Mouse (Mus musculus): Measurements from ENCODE around the gene Anapc2. TPM values are rescaled to one million over a fixed set of nuclear protein-coding genes. Genes with fewer than 3 reads are reported as not detected.
A peak's percentile ranks its signal among the peaks of the same experiment; 100 is the strongest.

Anapc2 gene
- polyA plus RNA-seq, 1 experiment from 2014 or later: 147 TPM

- Histone ChIP-seq H3K4me1 (replicated peaks) (peaks cover 20% of the 10 kb centered on the region), H3K4me3 (replicated peaks) (peak within 1 kb of the TSS; percentile 55), H3K36me3 (no peaks in the 10 kb centered on the region), H3K9me3 (no peaks in the 10 kb centered on the region), H3K9ac (replicated peaks) (peak within 1 kb of the TSS; percentile 69), H3K27ac (peak within 1 kb of the TSS; percentile 70), H3K4me2 (replicated peaks) (peak within 1 kb of the TSS; percentile 69), H3K27me3 (peaks cover 79% of the 10 kb centered on the region)
- ATAC-seq: peak; percentile 85
- 9% methylated on average over 57 of the region's 58 CpGs for WGBS
Measured at GRCm38 (mm10) chr2:25318971-25319773, 46.9 kb downstream of the Anapc2 start, which contains the start of gene Grin1. Gene Grin1 (minus strand): TSS chr2:25319187.

GRCm38 (mm10) chr2:25320084-25320483 lies 47.8 kb downstream of the Anapc2 start:
- H3K9ac ChIP-seq (replicated peaks): no peak overlapping the region
- no peak for ATAC-seq
- 45% methylated on average over 2 of the region's 2 CpGs for WGBS
- no peak overlapping the region for H3K4me3 ChIP-seq (replicated peaks)
- no peak overlapping the region for H3K27ac ChIP-seq
- H3K9me3 ChIP-seq: no peaks in the 10 kb centered on the region
- H3K27me3 ChIP-seq: peaks cover 75% of the 10 kb centered on the region
- peaks cover 20% of the 10 kb centered on the region for H3K4me1 ChIP-seq (replicated peaks)
- no peak overlapping the region for H3K4me2 ChIP-seq (replicated peaks)
- H3K36me3 ChIP-seq: no peaks in the 10 kb centered on the region

GRCm38 (mm10) chr2:25326036-25326435 lies 53.8 kb downstream of the Anapc2 start:
- Histone ChIP-seq H3K4me3 (replicated peaks) (no peak overlapping the region), H3K4me1 (replicated peaks) (peaks cover under 1% of the 10 kb centered on the region), H3K27ac (no peak overlapping the region)

GRCm38 (mm10) chr2:25328440-25328839 lies 56.2 kb downstream of the Anapc2 start:
- Histone ChIP-seq H3K27ac (no peak overlapping the region), H3K4me2 (replicated peaks) (no peak overlapping the region), H3K36me3 (no peaks in the 10 kb centered on the region), H3K4me1 (replicated peaks) (peaks cover 13% of the 10 kb centered on the region), H3K27me3 (peaks cover 8% of the 10 kb centered on the region; the same call in 1 of the 2 replicates), H3K9ac (replicated peaks) (no peak overlapping the region), H3K9me3 (no peaks in the 10 kb centered on the region), H3K4me3 (replicated peaks) (no peak overlapping the region)
- WGBS: 37% methylated on average over 7 of the region's 7 CpGs
- no peak for ATAC-seq

More at GRCm38 (mm10) chr2:25326036-25326435, 53.8 kb downstream of the Anapc2 start:
- Histone ChIP-seq H3K9ac (replicated peaks) (no peak overlapping the region), H3K27me3 (peaks cover 21% of the 10 kb centered on the region), H3K36me3 (no peaks in the 10 kb centered on the region), H3K4me2 (replicated peaks) (no peak overlapping the region), H3K9me3 (no peaks in the 10 kb centered on the region)
- no peak for ATAC-seq
- WGBS: 78% methylated on average over 2 of the region's 2 CpGs

- Histone ChIP-seq H3K4me3 (replicated peaks) (peak overlapping the region; percentile 94), H3K4me1 (replicated peaks) (peaks cover 30% of the 10 kb centered on the region), H3K9ac (replicated peaks) (peak overlapping the region; percentile 90), H3K4me2 (replicated peaks) (peak overlapping the region; percentile 66), H3K27me3 (peaks cover 1% of the 10 kb centered on the region; the same call in 1 of the 2 replicates), H3K36me3 (peaks cover 28% of the 10 kb centered on the region), H3K27ac (no peak overlapping the region), H3K9me3 (no peaks in the 10 kb centered on the region)
- ATAC-seq: no peak
- 63% methylated on average over 9 of the region's 9 CpGs for WGBS
Measured at GRCm38 (mm10) chr2:25331470-25331869, 59.2 kb downstream of the Anapc2 start.

GRCm38 (mm10) chr2:25332286-25333160 lies 60.2 kb downstream of the Anapc2 start, which contains the start of gene Man1b1:
Gene Man1b1 (plus strand): TSS chr2:25332338.
- Histone ChIP-seq H3K36me3 (peaks cover 38% of the 10 kb centered on the region), H3K4me2 (replicated peaks) (peak within 1 kb of the TSS; percentile 97), H3K9me3 (no peaks in the 10 kb centered on the region), H3K9ac (replicated peaks) (peak within 1 kb of the TSS; percentile 90), H3K4me3 (replicated peaks) (peak within 1 kb of the TSS; percentile 94), H3K4me1 (replicated peaks) (peaks cover 30% of the 10 kb centered on the region), H3K27me3 (no peaks in the 10 kb centered on the region), H3K27ac (peak within 1 kb of the TSS; percentile 87)
- ATAC-seq: peak; percentile 99
- under 1% methylated on average over 78 of the region's 78 CpGs for WGBS

GRCm38 (mm10) chr2:25333569-25333968 lies 61.3 kb downstream of the Anapc2 start:
- Histone ChIP-seq H3K27ac (no peak overlapping the region), H3K36me3 (peaks cover 49% of the 10 kb centered on the region), H3K4me3 (replicated peaks) (peak overlapping the region; percentile 94), H3K9me3 (no peaks in the 10 kb centered on the region), H3K27me3 (no peaks in the 10 kb centered on the region), H3K4me1 (replicated peaks) (peaks cover 30% of the 10 kb centered on the region), H3K9ac (replicated peaks) (peak overlapping the region; percentile 90), H3K4me2 (replicated peaks) (peak overlapping the region; percentile 97)
- ATAC-seq: no peak
- 83% methylated on average over 2 of the region's 2 CpGs for WGBS

Other genes starting within 250 kb of the Anapc2 start
- 110 and 115 TPM in 2 replicates for gene Nsmf, start 218.1 kb upstream of the Anapc2 start, polyA plus RNA-seq (2015; fragmentation: Nextera tagmentation; extraction: Ambion mirVana)
- gene Entpd8, start 192.2 kb upstream of the Anapc2 start, polyA plus RNA-seq (2015; fragmentation: Nextera tagmentation; extraction: Ambion mirVana): not detected in 2 replicates
- 0.16 TPM in 1 of 2 replicates, not detected in the other for gene Noxa1, start 177.3 kb upstream of the Anapc2 start, polyA plus RNA-seq (2015; fragmentation: Nextera tagmentation; extraction: Ambion mirVana)
- gene Nrarp, start 91.7 kb upstream of the Anapc2 start, polyA plus RNA-seq (2015; fragmentation: Nextera tagmentation; extraction: Ambion mirVana): 26.8 and 33.9 TPM in 2 replicates
- 1.1 and 1.2 TPM in 2 replicates for gene Tor4a, start 75.6 kb upstream of the Anapc2 start, polyA plus RNA-seq (2015; fragmentation: Nextera tagmentation; extraction: Ambion mirVana)
- 113 and 117 TPM in 2 replicates for gene Nelfb, start 61.0 kb upstream of the Anapc2 start, polyA plus RNA-seq (2015; fragmentation: Nextera tagmentation; extraction: Ambion mirVana)
- gene Stpg3, start 57.8 kb upstream of the Anapc2 start, polyA plus RNA-seq (2015; fragmentation: Nextera tagmentation; extraction: Ambion mirVana): not detected in 2 replicates
- 0.89 TPM in 1 of 2 replicates, not detected in the other for gene Fam166a, start 53.7 kb upstream of the Anapc2 start, polyA plus RNA-seq (2015; fragmentation: Nextera tagmentation; extraction: Ambion mirVana)
- gene Tubb4b, start 47.8 kb upstream of the Anapc2 start, polyA plus RNA-seq (2015; fragmentation: Nextera tagmentation; extraction: Ambion mirVana): 362 and 392 TPM in 2 replicates
- not detected in 2 replicates for gene Slc34a3, start 38.1 kb upstream of the Anapc2 start, polyA plus RNA-seq (2015; fragmentation: Nextera tagmentation; extraction: Ambion mirVana)
- gene Rnf224, start 35.7 kb upstream of the Anapc2 start, polyA plus RNA-seq (2015; fragmentation: Nextera tagmentation; extraction: Ambion mirVana): not detected in 2 replicates
- gene Rnf208, start 30.2 kb upstream of the Anapc2 start, polyA plus RNA-seq (2015; fragmentation: Nextera tagmentation; extraction: Ambion mirVana): 64.5 and 73.2 TPM in 2 replicates
- gene Cysrt1, start 30.0 kb upstream of the Anapc2 start, polyA plus RNA-seq (2015; fragmentation: Nextera tagmentation; extraction: Ambion mirVana): not detected in 2 replicates
- gene AL732309.1, start 25.6 kb upstream of the Anapc2 start, polyA plus RNA-seq (2015; fragmentation: Nextera tagmentation; extraction: Ambion mirVana): 4.9 and 5.1 TPM in 2 replicates
- 18.6 and 19.6 TPM in 2 replicates for gene Tmem203, start 17.0 kb upstream of the Anapc2 start, polyA plus RNA-seq (2015; fragmentation: Nextera tagmentation; extraction: Ambion mirVana)
- 11.4 and 13.3 TPM in 2 replicates for gene Tprn, start 9.9 kb upstream of the Anapc2 start, polyA plus RNA-seq (2015; fragmentation: Nextera tagmentation; extraction: Ambion mirVana)
- 205 and 216 TPM in 2 replicates for gene Ssna1, start within 50 bp of the Anapc2 start, polyA plus RNA-seq (2015; fragmentation: Nextera tagmentation; extraction: Ambion mirVana)
- not detected in 2 replicates for gene Tmem210, start 15.7 kb downstream of the Anapc2 start, polyA plus RNA-seq (2015; fragmentation: Nextera tagmentation; extraction: Ambion mirVana)
- 0.27 TPM in 1 of 2 replicates, not detected in the other for gene Lrrc26, start 17.4 kb downstream of the Anapc2 start, polyA plus RNA-seq (2015; fragmentation: Nextera tagmentation; extraction: Ambion mirVana)
- 17.5 and 19.0 TPM in 2 replicates for gene Grin1, start 46.7 kb downstream of the Anapc2 start, polyA plus RNA-seq (2015; fragmentation: Nextera tagmentation; extraction: Ambion mirVana)
- gene Man1b1, start 59.9 kb downstream of the Anapc2 start, polyA plus RNA-seq (2015; fragmentation: Nextera tagmentation; extraction: Ambion mirVana): 60.0 and 66.4 TPM in 2 replicates
- 19.9 and 23.7 TPM in 2 replicates for gene Dpp7, start 83.9 kb downstream of the Anapc2 start, polyA plus RNA-seq (2015; fragmentation: Nextera tagmentation; extraction: Ambion mirVana)
- 3.9 and 4.4 TPM in 2 replicates for gene Uap1l1, start 93.2 kb downstream of the Anapc2 start, polyA plus RNA-seq (2015; fragmentation: Nextera tagmentation; extraction: Ambion mirVana)
- 23.1 and 25.5 TPM in 2 replicates for gene Sapcd2, start 99.8 kb downstream of the Anapc2 start, polyA plus RNA-seq (2015; fragmentation: Nextera tagmentation; extraction: Ambion mirVana)
- 0.62 and 1.0 TPM in 2 replicates for gene Entpd2, start 123.4 kb downstream of the Anapc2 start, polyA plus RNA-seq (2015; fragmentation: Nextera tagmentation; extraction: Ambion mirVana)
- gene Npdc1, start 126.9 kb downstream of the Anapc2 start, polyA plus RNA-seq (2015; fragmentation: Nextera tagmentation; extraction: Ambion mirVana): 380 and 389 TPM in 2 replicates
- 0.49 TPM in 1 of 2 replicates, not detected in the other for gene Fut7, start 150.8 kb downstream of the Anapc2 start, polyA plus RNA-seq (2015; fragmentation: Nextera tagmentation; extraction: Ambion mirVana)
- 10.2 and 11.1 TPM in 2 replicates for gene Abca2, start 156.2 kb downstream of the Anapc2 start, polyA plus RNA-seq (2015; fragmentation: Nextera tagmentation; extraction: Ambion mirVana)
- 2.7 and 4.0 TPM in 2 replicates for gene Clic3, start 184.4 kb downstream of the Anapc2 start, polyA plus RNA-seq (2015; fragmentation: Nextera tagmentation; extraction: Ambion mirVana)
- gene Paxx, start 188.6 kb downstream of the Anapc2 start, polyA plus RNA-seq (2015; fragmentation: Nextera tagmentation; extraction: Ambion mirVana): 85.7 and 92.1 TPM in 2 replicates
- 48.6 and 80.5 TPM in 2 replicates for gene Ptgds, start 197.6 kb downstream of the Anapc2 start, polyA plus RNA-seq (2015; fragmentation: Nextera tagmentation; extraction: Ambion mirVana)
- gene Lcn12, start 221.4 kb downstream of the Anapc2 start, polyA plus RNA-seq (2015; fragmentation: Nextera tagmentation; extraction: Ambion mirVana): not detected in 2 replicates
- 120 and 122 TPM in 2 replicates for gene Fbxw5, start 228.3 kb downstream of the Anapc2 start, polyA plus RNA-seq (2015; fragmentation: Nextera tagmentation; extraction: Ambion mirVana)
- gene C8g, start 229.2 kb downstream of the Anapc2 start, polyA plus RNA-seq (2015; fragmentation: Nextera tagmentation; extraction: Ambion mirVana): 5.6 and 7.2 TPM in 2 replicates

Data from midbrain, embryonic 13.5 days (tissue).